Mouse (Mus musculus) limb, embryonic 10.5 days (tissue): ENCODE measurements around the gene Ifit2. TPM values are rescaled to one million over a fixed set of nuclear protein-coding genes. Genes with fewer than 3 reads are reported as not detected.

Experiments
- DNase-seq: peaks from one replicate; pipeline ENCODE4 v3.0.0-alpha.2; 2017; ENCODE audit warnings: low spot score
- H3K27ac ChIP-seq: fragments of 300-500 bp; sonication (generic); 2 replicates; pipeline ENCODE4 v1.5.1; 2016; ENCODE audit warnings: mild to moderate bottlenecking
- H3K27me3 ChIP-seq: fragments of 300-500 bp; sonication (generic); 2 replicates; pipeline ENCODE4 v1.6.1; 2016; ENCODE audit warnings: low read depth, mild to moderate bottlenecking; ENCODE audit not compliant: poor library complexity, severe bottlenecking
- H3K36me3 ChIP-seq: fragments of 300-500 bp; sonication (generic); 2 replicates; pipeline ENCODE4 v1.6.1; 2016; ENCODE audit warnings: mild to moderate bottlenecking, moderate library complexity
- H3K4me1 ChIP-seq: fragments of 300-500 bp; sonication (generic); 2 replicates; pipeline ENCODE4 v1.6.1; 2016
- H3K4me3 ChIP-seq: fragments of 300-500 bp; sonication (generic); 2 replicates; pipeline ENCODE4 v1.5.1; 2016; ENCODE audit warnings: mild to moderate bottlenecking, moderate library complexity
- H3K9me3 ChIP-seq: fragments of 300-500 bp; sonication (generic); replicated peaks from 2 replicates; pipeline ENCODE4 v1.6.1; 2016; ENCODE audit warnings: mild to moderate bottlenecking
- WGBS: fragments of 180-500 bp; shearing (Covaris S2); methylation state at CpG from one replicate; pipeline ENCODE4 v1.1.7; 2016; 5-methylcytosine and 5-hydroxymethylcytosine counted together
- polyA plus RNA-seq: library from polyadenylated mRNA; unstranded; fragments of >200 nt; fragmentation: Nextera tagmentation; extraction: Ambion mirVana; gene quantifications from 2 replicates; pipeline ENCODE4 v1.2.1, GENCODE M21; 2016

The Ifit2 gene
- polyA plus RNA-seq, 1 experiment from 2014 or later: 6.0 TPM

- Histone ChIP-seq H3K4me1 (no peaks in the 10 kb centered on the region), H3K27me3 (no peaks in the 10 kb centered on the region), H3K9me3 (no peaks in the 10 kb centered on the region), H3K4me3 (no peak overlapping the region), H3K27ac (no peak overlapping the region), H3K36me3 (no peaks in the 10 kb centered on the region)
- no peak for DNase-seq
- 95% methylated on average over 6 of the region's 6 CpGs for WGBS
These were observed 73.3 kb downstream of the Ifit2 start for GRCm38 (mm10) chr19:34623781-34624180.

- no peak for DNase-seq
- H3K4me3 ChIP-seq: no peak overlapping the region
- H3K27ac ChIP-seq: no peak overlapping the region
- H3K27me3 ChIP-seq: no peaks in the 10 kb centered on the region
- no peaks in the 10 kb centered on the region for H3K9me3 ChIP-seq
- WGBS: 87% methylated on average over 4 of the region's 4 CpGs
- no peaks in the 10 kb centered on the region for H3K36me3 ChIP-seq
- no peaks in the 10 kb centered on the region for H3K4me1 ChIP-seq
These were observed 74.2 kb downstream of the Ifit2 start for GRCm38 (mm10) chr19:34624663-34625062.

Other genes with a start within 250 kb of the Ifit2 start
- 0.18 and 1.2 TPM in 2 replicates for gene Ch25h, start 75.5 kb upstream of the Ifit2 start, polyA plus RNA-seq
- gene Lipa, start 23.2 kb upstream of the Ifit2 start, polyA plus RNA-seq: 18.8 and 20.9 TPM in 2 replicates
- 0.28 TPM in 1 of 2 replicates, not detected in the other for gene Ifit3, start 32.8 kb downstream of the Ifit2 start, polyA plus RNA-seq
- not detected in 2 replicates for gene Ifit1bl1, start 51.3 kb downstream of the Ifit2 start, polyA plus RNA-seq
- gene Ifit3b, start 57.3 kb downstream of the Ifit2 start, polyA plus RNA-seq: 0.23 TPM in 1 of 2 replicates, not detected in the other
- gene Ifit1bl2, start 90.0 kb downstream of the Ifit2 start, polyA plus RNA-seq: not detected in 2 replicates
- gene Ifit1, start 90.2 kb downstream of the Ifit2 start, polyA plus RNA-seq: not detected in 2 replicates
- 0.75 and 0.79 TPM in 2 replicates for gene Slc16a12, start 196.6 kb downstream of the Ifit2 start, polyA plus RNA-seq